Mouse (Mus musculus) c-Kit-positive CD71-positive TER-119-negative erythroid progenitor cells, embryonic 14.5 days (primary cell): ENCODE results near the gene Mief2.

Experiments
- DNase-seq: peaks from one replicate; pipeline ENCODE4 v3.0.0-alpha.2; 2013; ENCODE audit warnings: low read depth

Gene Mief2

DNA sequence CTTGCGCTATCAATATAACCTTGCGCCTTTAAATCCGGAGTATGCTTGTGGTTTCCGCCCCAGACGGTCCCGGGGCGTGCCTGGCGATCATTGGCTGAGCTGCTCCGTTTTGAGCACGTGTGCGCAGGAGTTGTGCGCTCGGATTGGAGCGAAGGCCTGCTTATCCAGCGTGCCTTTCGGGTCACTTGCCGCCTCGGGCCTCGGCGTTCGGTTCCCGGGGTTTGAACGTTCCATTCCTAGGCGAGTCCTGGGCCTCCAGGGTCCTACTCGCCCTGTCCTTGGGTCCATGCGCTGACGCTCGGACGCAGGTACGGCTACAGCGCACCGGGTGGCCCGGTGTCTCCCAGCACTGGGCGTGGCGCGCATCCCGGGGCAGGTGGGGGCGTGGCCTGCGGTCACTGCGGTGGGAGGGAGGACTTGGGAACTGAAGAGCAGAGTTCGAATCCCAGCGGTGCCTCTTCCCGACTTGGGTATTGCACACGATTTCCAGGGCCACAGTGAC, at the start of gene Mief2:
Gene Mief2 (plus strand): TSS at position 139 of the 502 bp plus-strand sequence.
- DNase-seq, result peak; percentile 89

DNA sequence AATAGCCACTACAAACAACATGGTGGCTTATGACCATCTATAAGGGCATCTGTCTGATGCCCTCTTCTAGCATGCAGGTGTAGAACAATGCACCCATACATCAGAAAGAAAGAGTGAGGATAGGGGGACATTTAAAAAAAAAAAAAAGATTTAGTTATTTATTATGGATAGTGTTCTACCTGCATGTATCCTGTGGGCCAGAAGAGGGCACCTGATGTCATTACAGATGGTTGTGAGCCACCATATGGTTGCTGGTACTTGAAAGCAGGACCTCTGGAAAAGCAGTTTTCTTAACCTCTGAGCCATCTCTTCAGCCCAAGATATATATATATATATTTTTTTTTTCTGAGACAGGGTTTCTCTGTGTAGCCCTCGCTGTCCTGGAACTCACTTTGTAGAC, 32.0 kb upstream of the Mief2 start:
- DNase-seq, result no peak

DNA sequence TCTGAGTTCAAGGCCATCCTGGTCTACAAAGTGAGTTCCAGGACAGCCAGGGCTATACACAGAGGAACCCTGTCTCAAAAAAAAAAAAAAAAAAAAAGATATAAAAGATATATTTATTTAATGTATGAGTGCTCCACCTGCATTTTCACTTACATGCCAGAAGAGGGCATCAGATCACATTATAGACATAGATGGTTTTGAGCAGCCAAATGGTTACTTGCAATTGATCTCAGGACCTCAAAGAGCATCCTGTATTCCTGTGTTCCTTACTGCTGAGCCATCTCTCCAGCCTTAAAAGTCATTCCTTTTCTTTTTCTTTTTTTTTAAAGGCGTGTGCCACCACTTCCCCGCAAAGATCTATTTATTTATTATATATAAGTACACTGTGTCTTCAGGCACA, 30.6 kb upstream of the Mief2 start:
- DNase-seq, result no peak

DNA sequence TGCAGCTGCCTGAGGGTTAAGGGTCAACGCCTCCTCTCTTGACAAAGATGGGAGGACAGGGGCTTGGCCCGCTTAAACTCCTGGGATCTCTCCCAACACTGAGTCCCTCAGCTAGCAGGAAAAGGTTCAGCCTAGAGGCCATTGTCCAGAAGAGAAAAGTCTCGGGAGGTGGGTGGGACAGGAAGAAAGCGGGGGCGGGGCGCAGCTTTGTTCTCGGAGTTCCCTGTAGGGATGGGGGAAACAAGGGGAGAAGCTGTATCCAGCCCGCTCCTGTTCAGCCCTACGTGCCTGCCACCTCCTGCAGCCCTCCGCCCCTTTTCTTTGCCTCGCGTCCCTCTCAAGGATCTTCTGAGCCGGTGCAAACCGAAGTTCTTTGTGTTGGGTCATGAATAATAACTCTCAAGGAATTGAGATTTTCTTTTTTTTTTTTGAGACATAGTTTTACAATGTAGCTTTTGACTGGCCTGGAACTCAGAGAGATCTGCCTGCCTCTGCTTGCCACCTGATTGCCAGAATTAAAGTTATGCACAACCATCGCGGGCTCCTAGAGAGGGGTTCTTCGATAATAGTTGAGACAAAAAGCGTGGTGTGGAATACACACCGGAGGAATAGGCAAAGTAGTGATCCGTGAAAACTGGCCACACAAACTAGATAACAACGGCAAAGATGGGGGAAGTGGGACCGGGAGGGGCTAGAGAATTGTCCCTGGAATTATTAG, 29.2 kb upstream of the Mief2 start:
- DNase-seq, result no peak

DNA sequence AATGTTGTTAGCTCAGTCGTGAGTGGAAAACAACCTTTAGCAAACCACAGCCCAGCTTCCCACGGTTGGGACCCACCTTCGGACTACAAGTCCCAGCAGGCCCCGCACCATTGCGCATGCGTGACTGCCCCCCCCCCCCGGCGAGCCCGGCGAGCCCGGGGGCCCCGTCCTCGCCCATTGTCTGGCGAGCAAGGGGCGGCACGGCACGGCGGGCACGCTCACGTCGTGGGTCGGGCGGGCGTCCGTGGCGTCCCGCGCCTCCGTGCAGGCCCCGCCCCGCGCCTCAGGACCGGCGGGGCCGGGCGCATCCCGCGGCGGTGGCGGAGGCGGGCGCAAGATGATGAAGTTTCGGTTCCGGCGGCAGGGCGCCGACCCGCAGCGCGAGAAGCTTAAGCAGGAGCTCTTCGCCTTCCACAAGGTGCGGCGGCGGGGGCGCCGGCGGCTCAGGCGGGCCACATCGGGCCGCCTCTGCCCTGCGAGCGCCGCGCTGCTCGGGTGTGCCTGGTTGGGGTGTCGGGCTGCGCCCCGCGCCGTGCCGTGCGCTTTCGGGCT, 28.6 kb upstream of the Mief2 start, which contains the start of gene Llgl1:
Gene Llgl1 (plus strand): TSS at position 200 of the 552 bp plus-strand sequence.
- peak; percentile 79 for DNase-seq

DNA sequence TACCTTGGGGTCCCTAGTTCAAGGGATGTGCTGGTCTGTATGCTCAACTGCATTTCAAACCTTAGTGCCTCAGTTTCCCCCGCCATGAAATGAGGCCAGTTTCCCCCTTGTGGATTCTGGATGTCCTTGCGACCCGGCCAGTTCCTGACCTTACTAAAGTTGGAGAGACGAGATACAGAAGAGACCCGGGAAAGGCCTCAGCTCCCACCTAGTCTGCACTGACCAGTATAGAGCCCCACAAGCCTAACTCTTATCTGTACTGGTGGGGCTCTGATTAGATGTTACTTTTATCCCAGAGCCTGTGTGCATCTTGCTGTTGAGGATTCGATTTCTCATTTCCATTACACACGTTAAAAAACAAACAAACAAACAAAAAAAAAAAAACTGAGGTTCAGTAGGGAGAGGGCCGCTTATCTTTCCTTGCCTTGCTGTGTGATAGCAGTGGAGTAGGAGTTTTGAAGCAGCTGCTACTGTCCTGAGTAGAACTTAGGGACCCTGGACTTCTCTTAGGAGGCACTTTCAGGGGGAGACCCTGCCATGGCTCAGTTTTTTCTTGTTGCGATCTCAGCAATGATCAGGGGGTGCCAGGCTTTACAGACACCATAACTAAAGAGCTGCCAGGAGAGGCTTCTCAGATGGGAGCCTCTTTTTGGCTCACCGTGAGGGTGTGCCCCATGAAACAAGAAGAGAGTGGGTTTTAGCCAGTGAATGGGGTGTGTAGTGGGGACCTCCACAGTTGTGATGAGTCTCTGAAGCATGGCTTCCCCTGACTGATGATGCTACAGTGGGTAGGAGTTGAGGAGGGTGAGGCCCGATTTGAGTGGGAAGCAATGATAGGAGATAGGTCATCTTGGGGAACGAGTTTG, 27.6 kb upstream of the Mief2 start:
- no peak for DNase-seq

DNA sequence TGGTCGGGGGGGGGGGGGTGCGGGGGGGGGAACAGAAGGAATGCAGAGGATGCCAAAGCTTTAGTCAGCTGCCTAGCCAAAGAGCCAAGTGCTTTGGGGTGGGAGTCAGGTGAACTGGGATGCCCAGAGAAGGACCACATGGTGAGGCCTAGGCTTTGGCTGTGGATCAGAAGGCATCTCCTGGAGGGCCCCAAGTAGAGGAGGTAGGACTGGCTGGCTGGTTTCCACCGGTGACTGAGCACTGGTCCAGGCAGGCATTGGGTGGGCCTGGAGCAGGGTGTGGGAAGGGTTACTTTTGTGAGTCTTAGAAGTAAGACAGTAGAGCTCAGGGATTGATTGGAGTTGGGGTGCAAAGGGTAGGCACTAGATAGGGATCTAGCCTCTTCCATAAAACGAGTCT, 26.6 kb upstream of the Mief2 start:
- no peak for DNase-seq

DNA sequence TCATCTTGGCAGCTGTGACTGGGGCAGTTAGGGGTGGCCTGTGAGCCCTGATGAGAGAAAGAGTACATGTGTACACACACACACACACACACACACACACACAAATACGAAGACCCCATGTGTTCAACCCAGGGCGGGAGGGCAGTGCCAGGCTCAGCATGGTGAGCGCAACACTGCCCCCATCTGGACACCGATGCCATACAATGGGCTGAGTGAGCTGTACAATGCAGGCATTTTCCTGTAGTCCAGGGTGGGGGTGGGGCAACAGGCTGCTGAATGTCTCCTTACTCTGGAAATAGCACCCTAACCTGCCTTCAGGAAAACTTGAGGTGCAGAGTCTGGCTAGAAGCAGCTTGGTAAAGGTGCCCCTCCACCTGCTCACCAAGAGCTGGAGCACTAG, 25.1 kb upstream of the Mief2 start:
- DNase-seq, result peak; percentile 56

DNA sequence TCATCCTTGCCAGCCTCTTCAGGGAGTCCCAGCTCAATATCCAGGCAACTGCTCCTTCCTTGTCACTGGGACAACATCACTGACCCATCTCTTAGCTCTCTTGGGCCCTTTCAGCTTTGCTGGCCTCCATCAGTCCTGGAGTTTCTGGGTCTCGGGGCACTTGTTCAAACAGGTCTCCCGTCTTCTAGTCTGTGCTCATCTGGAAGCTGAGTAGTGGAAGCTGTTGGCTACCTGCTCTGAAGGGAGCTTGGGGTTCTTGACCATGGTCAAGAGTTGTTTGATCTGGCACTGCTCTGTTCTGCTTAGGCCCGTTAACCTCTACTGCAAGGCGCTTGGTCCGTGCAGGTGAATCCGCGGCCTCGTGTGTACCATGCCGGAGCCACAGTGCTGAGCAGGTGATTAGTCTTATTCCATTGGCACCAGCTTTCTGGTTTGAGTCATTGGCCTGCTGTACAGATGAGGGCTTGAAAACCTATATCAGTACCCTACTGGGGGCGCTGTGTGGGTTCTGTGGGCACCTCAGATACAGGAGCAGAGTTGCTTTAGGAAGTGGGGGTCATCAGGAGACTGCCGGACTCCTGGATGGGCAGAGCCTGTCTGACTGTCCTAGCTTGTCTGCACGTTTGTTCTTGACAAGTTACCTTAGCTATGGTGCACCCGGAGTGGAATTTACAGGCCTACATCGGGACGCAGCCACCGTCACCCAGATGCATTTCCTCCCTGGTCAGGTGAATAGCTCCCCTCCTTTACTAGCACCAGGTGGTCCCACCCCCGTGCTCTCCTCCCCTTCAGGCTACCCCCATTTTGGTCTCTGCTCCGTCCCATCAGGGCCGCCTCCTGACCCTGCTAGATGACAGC, 23.9 kb upstream of the Mief2 start:
- DNase-seq, result no peak

DNA sequence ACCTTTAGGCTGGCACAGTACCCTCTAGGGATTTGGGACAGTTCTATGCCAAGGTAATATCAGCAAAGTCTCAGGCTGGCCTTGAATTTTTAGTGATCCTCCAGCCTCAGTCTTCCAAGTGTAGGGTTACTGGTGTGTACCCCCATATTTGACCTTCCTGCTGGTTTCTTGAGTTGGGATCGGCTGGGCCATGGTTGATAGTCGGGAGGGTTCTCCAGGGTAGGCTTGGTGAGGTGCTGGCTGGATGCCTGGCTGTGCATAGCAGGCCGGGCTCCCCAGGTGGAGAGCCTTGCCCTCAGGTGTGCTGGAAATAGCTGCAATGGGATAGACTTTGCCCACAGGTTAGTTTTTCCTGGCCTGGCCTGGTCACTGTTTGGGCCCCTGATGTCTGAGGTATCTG, 22.9 kb upstream of the Mief2 start:
- no peak for DNase-seq

DNA sequence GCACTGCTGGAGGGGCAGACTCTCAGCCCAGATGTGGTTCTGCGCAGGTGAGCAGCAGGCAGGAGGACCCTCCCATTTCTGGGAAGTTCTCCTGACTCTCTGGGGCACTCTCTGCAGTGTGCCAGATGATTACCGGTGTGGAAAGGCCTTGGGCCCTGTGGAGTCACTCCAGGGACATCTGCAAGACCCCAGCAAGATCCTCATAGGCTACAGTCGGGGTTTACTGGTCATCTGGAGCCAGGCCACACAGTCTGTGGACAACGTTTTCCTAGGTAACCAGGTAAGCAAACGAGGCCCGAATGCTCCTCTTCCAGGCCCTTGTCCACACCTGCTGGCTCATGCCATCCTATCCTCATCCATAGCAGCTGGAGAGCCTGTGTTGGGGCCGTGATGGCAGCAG, 22.1 kb upstream of the Mief2 start:
- no peak for DNase-seq

DNA sequence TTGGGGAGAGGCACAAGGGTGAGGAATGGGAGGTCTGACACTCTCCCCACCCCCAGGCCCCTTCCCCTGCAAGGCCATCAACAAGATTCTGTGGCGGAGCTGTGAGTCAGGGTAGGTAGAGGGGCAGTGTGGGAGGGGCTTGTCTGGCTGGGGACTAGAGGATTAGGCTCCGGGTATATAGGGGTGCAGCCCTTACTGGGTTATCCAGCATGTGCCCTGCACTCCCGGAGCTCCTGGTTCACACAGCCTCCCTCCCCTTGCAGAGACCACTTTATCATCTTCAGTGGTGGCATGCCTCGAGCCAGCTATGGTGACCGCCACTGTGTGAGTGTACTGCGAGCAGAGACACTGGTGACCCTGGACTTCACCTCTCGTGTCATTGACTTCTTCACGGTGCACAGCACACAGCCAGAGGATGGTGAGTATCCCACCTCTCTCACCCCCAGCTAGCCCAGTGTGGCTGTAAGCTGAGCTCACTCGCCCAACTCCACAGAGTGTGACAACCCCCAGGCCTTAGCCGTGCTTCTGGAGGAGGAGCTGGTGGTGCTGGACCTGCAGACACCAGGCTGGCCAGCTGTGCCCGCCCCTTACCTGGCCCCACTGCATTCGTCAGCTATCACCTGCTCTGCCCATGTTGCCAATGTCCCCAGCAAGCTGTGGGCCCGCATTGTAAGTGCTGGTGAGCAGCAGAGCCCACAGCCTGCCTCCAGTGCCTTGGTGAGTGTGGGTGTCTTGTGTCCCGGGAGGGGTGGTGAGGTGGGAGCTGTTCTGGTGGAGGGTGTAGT, 21.3 kb upstream of the Mief2 start:
- no peak for DNase-seq

DNA sequence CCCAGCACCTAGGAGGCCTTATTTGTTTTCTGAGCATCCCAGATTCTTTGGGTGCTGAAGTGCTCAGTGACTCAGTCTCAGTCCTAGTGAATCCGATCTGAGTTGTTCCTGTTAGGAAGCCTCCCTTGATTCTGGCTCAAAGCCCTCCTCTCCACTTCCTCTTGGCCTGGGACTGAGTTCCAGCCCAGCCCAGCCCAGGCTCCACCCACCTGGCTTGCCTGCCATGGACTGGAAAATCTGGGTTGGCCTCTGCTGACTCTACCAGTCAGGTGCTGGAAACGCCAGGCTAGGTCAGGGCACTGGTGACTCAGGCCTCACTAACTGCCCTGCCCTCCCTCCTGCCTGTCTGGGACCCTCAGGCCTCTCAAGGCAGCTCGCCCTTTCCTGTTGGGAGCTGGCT, 20.5 kb upstream of the Mief2 start:
- no peak for DNase-seq

DNA sequence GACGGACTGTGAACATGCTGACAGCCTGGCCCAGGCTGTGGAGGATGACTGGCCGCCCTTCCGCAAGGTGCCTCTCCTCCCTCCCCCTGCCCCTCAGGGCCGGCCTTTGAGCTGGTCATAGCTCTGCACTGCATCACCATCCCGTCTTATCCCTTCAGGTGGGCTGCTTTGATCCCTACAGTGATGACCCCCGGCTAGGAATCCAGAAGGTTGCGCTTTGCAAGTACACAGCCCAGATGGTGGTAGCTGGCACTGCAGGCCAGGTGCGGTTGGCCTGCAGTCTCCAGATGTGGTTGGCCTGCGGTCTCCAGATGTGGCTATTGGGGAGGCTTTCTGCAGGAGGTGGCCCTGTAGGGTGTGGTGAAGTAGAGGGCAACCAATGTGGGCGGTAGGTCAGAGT, 19.6 kb upstream of the Mief2 start:
- DNase-seq, result no peak

DNA sequence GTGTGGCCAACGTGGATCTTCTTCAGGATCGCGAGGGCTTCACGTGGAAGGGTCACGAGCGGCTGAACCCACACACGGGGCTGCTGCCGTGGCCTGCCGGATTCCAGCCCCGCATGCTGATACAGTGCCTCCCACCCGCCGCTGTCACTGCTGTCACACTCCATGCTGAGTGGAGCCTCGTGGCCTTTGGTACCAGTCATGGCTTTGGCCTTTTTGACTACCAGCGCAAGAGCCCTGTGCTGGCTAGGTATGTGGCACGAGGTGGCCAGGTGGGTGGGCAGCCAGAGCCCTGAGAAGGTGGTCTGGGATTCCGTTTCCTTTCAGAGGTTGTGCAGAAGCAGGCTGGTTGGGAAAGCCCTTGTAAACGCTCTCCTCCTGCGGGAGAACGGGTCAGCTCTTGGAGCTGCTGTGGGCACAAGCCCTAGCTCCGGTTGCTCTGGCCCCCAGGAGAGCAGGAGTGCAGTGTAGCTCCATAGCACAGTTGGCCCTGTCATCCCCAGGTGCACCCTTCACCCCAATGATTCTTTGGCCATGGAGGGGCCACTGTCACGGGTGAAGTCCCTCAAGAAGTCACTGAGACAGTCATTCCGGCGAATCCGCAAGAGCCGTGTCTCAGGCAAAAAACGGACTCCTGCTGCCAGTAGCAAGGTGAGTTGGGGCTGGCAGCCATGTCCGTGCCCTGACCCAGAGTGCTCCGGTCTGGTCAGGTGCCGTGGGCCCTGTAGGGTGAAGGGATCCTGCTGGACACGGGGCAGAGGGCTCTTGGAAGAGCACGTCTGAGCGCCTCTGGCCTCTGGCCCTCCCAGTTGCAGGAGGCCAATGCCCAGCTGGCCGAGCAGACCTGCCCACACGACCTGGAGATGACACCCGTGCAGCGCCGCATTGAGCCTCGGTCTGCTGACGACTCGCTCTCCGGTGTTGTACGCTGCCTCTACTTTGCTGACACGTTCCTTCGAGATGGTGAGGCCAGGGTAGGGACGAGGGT, 18.4 kb upstream of the Mief2 start:
- DNase-seq, result no peak

DNA sequence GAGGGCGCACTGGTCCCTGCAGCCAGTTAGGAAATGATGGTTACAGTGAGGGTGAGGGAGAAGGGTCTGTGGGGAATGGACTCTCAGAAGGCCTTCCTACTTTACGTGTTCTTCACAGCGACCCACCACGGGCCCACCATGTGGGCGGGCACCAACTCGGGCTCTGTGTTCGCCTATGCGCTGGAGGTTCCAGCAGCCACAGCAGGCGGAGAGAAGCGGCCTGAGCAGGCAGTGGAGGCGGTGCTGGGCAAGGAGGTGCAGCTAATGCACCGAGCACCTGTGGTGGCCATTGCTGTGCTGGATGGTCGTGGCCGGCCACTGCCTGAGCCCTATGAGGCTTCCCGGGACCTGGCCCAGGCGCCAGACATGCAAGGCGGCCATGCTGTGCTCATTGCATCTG, 17.0 kb upstream of the Mief2 start:
- DNase-seq, result no peak

DNA sequence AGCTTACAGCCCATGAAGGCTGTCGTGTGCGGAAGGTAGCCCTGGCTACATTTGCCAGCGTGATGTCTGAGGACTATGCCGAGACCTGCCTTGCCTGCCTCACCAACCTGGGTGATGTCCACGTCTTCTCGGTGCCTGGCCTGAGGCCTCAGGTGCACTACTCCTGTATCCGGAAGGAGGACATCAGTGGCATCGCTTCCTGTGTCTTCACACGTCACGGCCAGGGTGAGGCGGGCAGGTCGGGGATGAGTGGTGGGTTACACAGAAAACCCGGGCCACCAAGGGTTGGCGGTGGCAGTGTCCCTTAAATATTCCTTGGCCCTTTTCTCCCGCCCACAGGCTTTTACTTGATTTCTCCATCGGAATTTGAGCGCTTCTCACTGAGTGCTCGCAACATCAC, 16.2 kb upstream of the Mief2 start:
- DNase-seq, result no peak

DNA sequence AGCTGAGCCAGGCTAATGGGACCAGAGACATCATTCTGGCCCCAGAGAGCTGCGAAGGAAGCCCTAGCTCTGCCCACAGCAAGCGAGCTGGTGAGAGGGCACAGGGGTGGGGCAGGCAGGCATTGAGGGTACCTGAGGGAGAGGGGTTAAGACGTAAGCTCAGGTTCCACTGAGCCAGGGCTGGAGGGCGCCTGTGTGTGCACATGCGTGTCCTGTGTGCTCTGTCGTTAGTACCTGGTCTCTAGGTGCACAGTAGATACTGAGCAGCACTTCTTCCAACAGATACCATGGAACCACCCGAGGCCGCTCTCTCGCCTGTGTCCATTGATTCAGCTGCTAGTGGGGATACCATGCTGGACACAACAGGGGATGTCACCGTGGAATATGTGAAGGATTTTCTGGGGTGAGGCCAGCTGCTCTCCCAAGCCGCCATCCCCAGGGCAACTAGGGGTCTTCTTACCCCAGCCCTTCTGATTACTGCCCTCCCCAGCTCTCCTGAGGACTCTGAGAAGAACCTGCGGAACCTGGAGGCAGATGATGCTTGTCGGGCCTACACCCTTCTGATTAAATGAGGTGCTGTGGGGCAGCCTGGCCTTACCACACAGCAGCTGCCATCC, 15.5 kb upstream of the Mief2 start:
- DNase-seq, result no peak

DNA sequence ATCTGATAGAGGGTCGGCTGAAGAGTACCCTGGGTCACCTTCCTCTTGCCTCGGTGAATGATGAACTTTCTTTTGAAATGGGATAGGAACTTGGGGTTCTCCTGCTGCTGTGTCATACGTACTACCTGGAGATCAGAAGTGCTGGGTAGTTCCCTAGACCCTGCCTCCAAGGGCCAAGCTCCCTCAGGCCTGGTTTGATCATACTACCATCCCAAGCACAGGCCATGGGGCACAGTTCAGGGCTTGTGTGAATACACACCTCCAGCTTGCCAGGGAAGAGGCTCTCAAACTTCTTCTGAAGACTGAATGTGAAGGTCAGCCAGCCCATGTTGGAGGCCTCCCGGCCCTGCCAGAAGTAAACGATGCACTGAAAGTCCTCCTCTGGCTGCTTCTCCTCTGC, 12.4 kb upstream of the Mief2 start:
- DNase-seq, result no peak

DNA sequence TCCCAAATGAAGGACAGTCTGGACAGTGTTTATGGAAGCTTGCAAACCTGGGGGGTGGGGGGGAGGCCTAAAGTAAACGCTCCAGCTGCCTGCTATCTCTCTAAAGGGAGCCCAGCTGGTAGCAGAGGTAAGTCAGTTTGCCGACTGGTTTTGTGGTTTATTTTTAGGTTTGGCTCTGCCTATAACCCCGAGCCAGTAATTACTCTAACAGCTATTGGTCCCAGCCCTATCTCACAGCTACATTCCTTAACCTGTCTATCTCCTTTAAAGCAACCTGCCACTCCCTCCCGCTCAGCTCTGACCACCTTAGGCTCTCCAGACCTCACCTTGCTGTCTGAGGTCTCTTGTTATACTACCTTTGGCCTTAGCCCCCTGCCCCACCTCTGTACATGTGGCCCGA, 8.9 kb upstream of the Mief2 start:
- DNase-seq, result no peak
